Mouse (Mus musculus) olfactory bulb, adult 2 months (tissue): ENCODE measurements around the gene Rnf144b.

Experiments used
- CTCF ChIP-seq: fragments of 200-500 bp; IDR thresholded peaks from 2 replicates; pipeline ENCODE4 v1.5.1; 2012; ENCODE audit warnings: low read depth, mild to moderate bottlenecking, low read length, moderate library complexity; ENCODE audit not compliant: insufficient read depth
- POLR2A ChIP-seq: fragments of 200-500 bp; IDR thresholded peaks from 2 replicates; pipeline ENCODE4 v1.6.1; 2012; ENCODE audit warnings: mild to moderate bottlenecking, low read depth, low read length, moderate library complexity; ENCODE audit not compliant: insufficient read depth

DNA sequence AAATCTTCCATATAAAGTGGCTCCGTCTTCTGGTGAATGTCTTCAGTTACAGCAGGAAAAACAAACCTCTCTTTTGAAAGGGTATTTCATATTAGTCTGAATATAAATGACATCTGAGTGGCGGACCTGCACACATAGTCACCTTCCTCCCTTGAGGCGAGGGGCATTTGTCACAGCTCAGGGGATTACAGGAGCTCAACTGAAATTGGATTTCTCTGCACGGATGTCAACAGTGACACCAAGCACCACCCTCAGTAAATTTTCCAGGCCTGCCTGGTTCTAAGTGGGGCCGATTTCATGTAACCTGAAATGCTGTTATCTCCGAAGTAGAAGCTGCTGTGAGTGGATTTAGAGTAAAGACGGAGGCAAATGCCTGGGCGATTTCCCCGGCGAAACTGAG lies 124.0 kb downstream of the Rnf144b start:
- TF ChIP-seq CTCF (no peak), POLR2A (no peak)
